Mouse (Mus musculus): ENCODE measurements around the gene Ptpn13. TPM values are rescaled to one million over a fixed set of nuclear protein-coding genes. Genes with fewer than 3 reads are reported as not detected.

Gene Ptpn13
- total and polyA plus RNA-seq, 3 experiments: 15.1 to 43.6 (median 15.5) TPM

DNA sequence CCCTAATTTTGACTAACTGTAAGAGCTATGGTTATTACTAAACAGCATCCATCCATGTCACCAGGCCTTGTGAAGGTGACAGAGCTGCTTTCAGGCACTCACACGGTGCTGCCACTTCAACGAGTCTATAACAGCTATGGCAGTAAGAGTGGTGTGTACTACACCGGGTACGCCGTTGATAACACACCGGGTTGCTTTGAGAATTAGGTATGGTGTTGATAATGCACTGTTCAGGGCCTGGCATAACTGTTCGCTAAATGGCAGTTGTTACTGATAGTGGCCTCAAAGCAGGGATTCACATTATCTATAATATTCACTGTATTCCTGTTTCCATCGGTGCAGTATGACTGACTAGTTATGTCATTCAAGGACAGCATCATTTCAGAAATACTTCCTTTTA, 66.0 kb downstream of the Ptpn13 start:
- TF ChIP-seq EP300 (IDR thresholded peaks at IDR 0.05; ENCODE audit: low read depth in 1 of 2, low read length in 2 of 2): peak; percentile 94 to 98
- TF ChIP-seq ETS1 (IDR thresholded peaks at IDR 0.05; ENCODE audit: low read depth, low read length): peak; percentile 45
- TF ChIP-seq MYC (IDR thresholded peaks at IDR 0.05; ENCODE audit: low read depth, low read length): no peak
- no peak for TF ChIP-seq ELF1 (IDR thresholded peaks at IDR 0.05; ENCODE audit: low read depth, low read length)
- TF ChIP-seq TAL1 (IDR thresholded peaks at IDR 0.05; ENCODE audit: low read length): peak; percentile 68
- peak; percentile 95 for TF ChIP-seq MYB (IDR thresholded peaks at IDR 0.05; ENCODE audit: low read depth, low read length)
- TF ChIP-seq GATA1 (IDR thresholded peaks at IDR 0.05; ENCODE audit: low read depth, low read length): peak; percentile 89
- no peak for TF ChIP-seq GABPA (IDR thresholded peaks at IDR 0.05; ENCODE audit: low read depth, low read length)
- TF ChIP-seq SIN3A (IDR thresholded peaks at IDR 0.05; ENCODE audit: low read length): peak; percentile 55; the same call in 1 of the 2 replicates
- TF ChIP-seq TCF12 (IDR thresholded peaks at IDR 0.05; ENCODE audit: low read depth, low read length): peak; percentile 90
- no peak for TF ChIP-seq MAZ (IDR thresholded peaks at IDR 0.05; ENCODE audit: low read depth, low read length)
- TF ChIP-seq TBP (IDR thresholded peaks at IDR 0.05; ENCODE audit: low read depth, low read length): 0 out of 2 replicates have a peak, but pooled peaks have one; percentile 21
- no peak for TF ChIP-seq NRF1 (IDR thresholded peaks at IDR 0.05; ENCODE audit: insufficient read depth, low read depth, low read length, poor library complexity, severe bottlenecking)
- peak; percentile 78 for TF ChIP-seq RCOR1 (IDR thresholded peaks at IDR 0.05; ENCODE audit: low read depth, low read length)
- TF ChIP-seq SMC3 (IDR thresholded peaks at IDR 0.05; ENCODE audit: low read depth, low read length): no peak
- TF ChIP-seq POLR2AphosphoS2 (IDR thresholded peaks at IDR 0.05; ENCODE audit: low read length): no peak

DNA sequence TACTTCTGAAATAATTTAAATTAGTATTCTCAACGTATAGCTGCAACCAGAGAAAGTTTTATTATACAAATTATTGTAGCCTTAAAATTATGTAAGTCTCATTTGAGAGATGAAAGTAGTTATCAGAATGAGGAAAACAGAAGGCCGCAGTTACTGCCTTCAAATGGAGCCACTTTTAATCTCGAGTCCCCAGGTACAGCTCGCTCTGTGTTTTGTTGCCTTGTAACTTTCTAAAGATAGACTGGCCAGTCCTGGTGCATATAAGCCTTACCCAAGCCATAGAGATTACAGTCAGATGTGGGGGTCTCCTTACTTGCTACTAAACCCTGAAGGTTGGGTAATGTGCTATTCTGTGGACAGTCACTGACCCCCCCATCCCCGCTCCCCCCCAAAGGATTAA, 66.8 kb downstream of the Ptpn13 start:
- H3K36me3 ChIP-seq (ENCODE audit: control insufficient read depth in 1 of 2, insufficient read depth in 2 of 2, low read length in 2 of 2): peaks cover 0 to 16% of the 10 kb centered on the region in 2 experiments; a peak in 3 of 4 replicates
- no peak overlapping the region for H3K9ac ChIP-seq (ENCODE audit: control insufficient read depth, low read depth, low read length, poor library complexity, severe bottlenecking)
- H3K4me1 ChIP-seq (ENCODE audit: control insufficient read depth in 1 of 2, insufficient read depth in 2 of 2, low read length in 2 of 2): peaks cover 15 to 19% of the 10 kb centered on the region in 2 experiments
- H3K4me3 ChIP-seq (ENCODE audit: control insufficient read depth in 1 of 2, insufficient read depth in 1 of 2, low read depth in 2 of 2, low read length in 2 of 2): no peak overlapping the region
- TF ChIP-seq ZC3H11A (IDR thresholded peaks at IDR 0.05; ENCODE audit: low read depth, low read length) (no peak), GABPA (IDR thresholded peaks at IDR 0.05; ENCODE audit: low read depth, low read length) (no peak), CHD2 (IDR thresholded peaks at IDR 0.05; ENCODE audit: low read length) (no peak), MYB (IDR thresholded peaks at IDR 0.05; ENCODE audit: low read depth, low read length) (no peak), MAX (IDR thresholded peaks at IDR 0.05; ENCODE audit: low read length) (no peak), ZKSCAN1 (IDR thresholded peaks at IDR 0.05; ENCODE audit: low read depth, low read length) (no peak), CHD1 (IDR thresholded peaks at IDR 0.05; ENCODE audit: low read depth, low read length) (no peak), USF2 (IDR thresholded peaks at IDR 0.05; ENCODE audit: borderline replicate concordance in 1 of 2, insufficient read depth in 1 of 2, low read depth in 1 of 2, low read length in 2 of 2) (no peak)
- H3K27ac ChIP-seq (ENCODE audit: control insufficient read depth, low read depth, low read length): no peak overlapping the region
- no peak for DNase-seq (ENCODE audit: low read depth, low spot score)
- H3K79me2 ChIP-seq (ENCODE audit: control insufficient read depth, insufficient read depth, low read length, poor library complexity): no peaks in the 10 kb centered on the region
- no peaks in the 10 kb centered on the region for H3K9me3 ChIP-seq (replicated peaks; ENCODE audit: insufficient read depth, low read length)
- H3K27me3 ChIP-seq (ENCODE audit: control insufficient read depth in 1 of 2, insufficient read depth in 2 of 2, low read length in 2 of 2): no peaks in the 10 kb centered on the region

More for the DNA sequence above, 66.0 kb downstream of the Ptpn13 start:
- Histone ChIP-seq H3K36me3 (ENCODE audit: control insufficient read depth in 1 of 2, insufficient read depth in 2 of 2, low read length in 2 of 2) (peaks cover 0 to 16% of the 10 kb centered on the region in 2 experiments; a peak in 3 of 4 replicates), H3K27ac (ENCODE audit: control insufficient read depth, low read depth, low read length) (peak overlapping the region; percentile 67), H3K79me2 (ENCODE audit: control insufficient read depth, insufficient read depth, low read length, poor library complexity) (no peaks in the 10 kb centered on the region), H3K27me3 (ENCODE audit: control insufficient read depth in 1 of 2, insufficient read depth in 2 of 2, low read length in 2 of 2) (no peaks in the 10 kb centered on the region), H3K4me1 (ENCODE audit: control insufficient read depth in 1 of 2, insufficient read depth in 2 of 2, low read length in 2 of 2) (peaks cover 15 to 22% of the 10 kb centered on the region in 2 experiments), H3K4me3 (ENCODE audit: control insufficient read depth in 1 of 2, insufficient read depth in 1 of 2, low read depth in 2 of 2, low read length in 2 of 2) (no peak overlapping the region), H3K9ac (ENCODE audit: control insufficient read depth, low read depth, low read length, poor library complexity, severe bottlenecking) (peak overlapping the region; percentile 0; the same call in 1 of the 2 replicates), H3K9me3 (replicated peaks; ENCODE audit: insufficient read depth, low read length) (no peaks in the 10 kb centered on the region)
- DNase-seq (ENCODE audit: low read depth, low spot score): peak; percentile 78

Measured in MEL (cell line).